Mouse (Mus musculus) olfactory bulb, adult 2 months (tissue): Measurements from ENCODE around the gene Hlcs. TPM values are rescaled to one million over a fixed set of nuclear protein-coding genes. Genes with fewer than 3 reads are reported as not detected.
"Not testable (repeated sequence)": the region's sequence is repeated elsewhere in the genome, so short reads cannot be mapped to it uniquely, and the experiment has no call there.

ENCODE experiments used
- H3K27ac ChIP-seq: fragments of 200-500 bp; 2 replicates; pipeline ENCODE4 v1.5.1; 2012; ENCODE audit warnings: low read depth, low read length; ENCODE audit not compliant: insufficient read depth
- H3K4me1 ChIP-seq: fragments of 200-500 bp; 2 replicates; pipeline ENCODE4 v1.6.1; 2012; ENCODE audit warnings: low read length; ENCODE audit not compliant: control insufficient read depth, insufficient read depth
- H3K4me3 ChIP-seq: fragments of 200-500 bp; 2 replicates; pipeline ENCODE4 v1.5.1; 2012; ENCODE audit warnings: mild to moderate bottlenecking, low read depth, low read length, moderate library complexity; ENCODE audit not compliant: insufficient read depth
- CTCF ChIP-seq: fragments of 200-500 bp; IDR thresholded peaks from 2 replicates; pipeline ENCODE4 v1.5.1; 2012; ENCODE audit warnings: low read depth, mild to moderate bottlenecking, low read length, moderate library complexity; ENCODE audit not compliant: insufficient read depth
- POLR2A ChIP-seq: fragments of 200-500 bp; IDR thresholded peaks from 2 replicates; pipeline ENCODE4 v1.6.1; 2012; ENCODE audit warnings: mild to moderate bottlenecking, low read depth, low read length, moderate library complexity; ENCODE audit not compliant: insufficient read depth
- WGBS: fragments of 180-500 bp; shearing (Covaris S2); methylation state at CpG from one replicate; pipeline ENCODE4 v1.1.7; 2018; 5-methylcytosine and 5-hydroxymethylcytosine counted together
- polyA plus RNA-seq: library from polyadenylated mRNA; stranded (reverse); fragments of >200 nt; gene quantifications from 2 replicates; pipeline ENCODE4 v1.2.4, GENCODE M21; 2012; ENCODE audit warnings: low replicate concordance; ENCODE audit not compliant: missing spikeins, insufficient read depth, insufficient read length

Gene Hlcs
- polyA plus RNA-seq, 1 experiment = not detected

GRCm38 (mm10) chr16:94349588-94350286, 36.4 kb upstream of the Hlcs start:
- Histone ChIP-seq H3K4me3 (no peak overlapping the region), H3K27ac (no peak overlapping the region), H3K4me1 (peaks cover 14% of the 10 kb centered on the region)
- 42% methylated on average over 11 of the region's 11 CpGs for WGBS
- TF ChIP-seq POLR2A (no peak), CTCF (no peak)

DNA sequence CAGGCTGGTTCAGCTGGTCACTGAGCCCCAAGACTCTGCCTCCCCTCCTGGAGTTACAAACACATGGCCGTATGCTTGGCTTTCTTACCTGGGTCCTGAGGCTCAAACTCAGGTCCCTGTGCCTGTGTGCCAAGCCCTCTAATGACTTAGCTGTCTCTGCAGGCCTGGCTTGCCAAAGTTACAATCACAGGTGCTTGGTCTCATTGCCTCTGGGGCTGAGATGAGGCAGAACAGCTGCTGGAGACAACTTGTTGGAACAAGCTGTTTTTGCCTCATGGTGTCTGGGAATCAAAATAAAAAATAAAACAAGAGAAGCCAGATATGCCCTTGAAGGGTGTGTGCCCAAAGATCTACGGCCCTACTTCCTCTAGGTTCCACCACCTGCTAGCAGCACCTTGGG, 35.4 kb upstream of the Hlcs start:
- H3K4me3 ChIP-seq = no peak overlapping the region
- H3K4me1 ChIP-seq = peaks cover 14% of the 10 kb centered on the region
- H3K27ac ChIP-seq = no peak overlapping the region
- TF ChIP-seq CTCF (no peak), POLR2A (no peak)
- WGBS = 96% methylated on average over 2 of the region's 2 CpGs

GRCm38 (mm10) chr16:94347080-94347731, 33.8 kb upstream of the Hlcs start:
- TF ChIP-seq POLR2A = no peak
- TF ChIP-seq CTCF = no peak
- WGBS = 79% methylated on average over 7 of the region's 7 CpGs
- Histone ChIP-seq H3K4me1 (peaks cover 10% of the 10 kb centered on the region), H3K4me3 (no peak overlapping the region), H3K27ac (no peak overlapping the region)

DNA sequence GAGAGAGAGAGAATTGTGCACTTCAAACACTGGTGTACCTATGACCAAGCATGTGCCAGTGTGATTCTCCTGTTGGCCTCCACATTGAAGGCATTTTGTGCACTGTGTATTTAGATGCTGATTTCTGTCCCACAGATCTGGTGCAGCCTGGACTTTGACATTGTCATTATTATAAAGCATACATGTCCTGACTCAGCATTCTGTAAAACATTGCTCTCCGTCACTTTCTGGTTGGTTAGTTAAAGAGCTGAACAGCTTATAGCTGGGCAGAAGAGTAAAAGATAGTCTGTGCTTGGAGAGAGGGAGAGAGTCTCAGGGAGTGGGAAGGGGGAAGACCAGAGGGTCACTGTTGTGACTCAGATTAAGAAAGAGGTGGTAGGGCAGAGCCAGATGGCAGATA, 32.4 kb upstream of the Hlcs start:
- Histone ChIP-seq H3K4me1 (peaks cover 14% of the 10 kb centered on the region), H3K4me3 (no peak overlapping the region), H3K27ac (no peak overlapping the region)
- 94% methylated on average over 1 of the region's 1 CpGs for WGBS
- TF ChIP-seq CTCF = no peak

- not testable (repeated sequence) for H3K4me1 ChIP-seq, H3K27ac ChIP-seq, H3K4me3 ChIP-seq
- WGBS = 90% methylated on average over 22 of the region's 22 CpGs
Observed at GRCm38 (mm10) chr16:94339164-94340160, 26.1 kb upstream of the Hlcs start.

DNA sequence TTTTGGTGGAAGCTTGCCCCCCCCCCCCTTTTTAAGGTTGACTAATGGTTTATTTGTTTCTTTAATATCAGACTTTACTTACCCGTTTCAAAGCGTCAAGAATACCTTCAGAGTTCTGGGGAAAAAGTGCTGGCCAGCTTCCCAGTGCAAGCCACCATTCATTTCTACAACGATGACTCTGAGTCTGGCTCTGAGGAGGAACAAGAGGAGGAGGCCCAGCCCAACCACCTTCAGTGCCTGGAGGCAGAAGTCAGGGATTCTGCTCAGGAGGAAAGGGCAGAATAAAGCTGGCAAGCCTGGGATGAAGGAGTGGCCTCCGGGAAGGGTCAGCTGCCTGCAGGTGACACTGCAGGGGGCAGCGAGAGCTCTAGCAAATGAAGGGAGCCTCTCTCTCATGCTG, 22.3 kb upstream of the Hlcs start:
- 45% methylated on average over 5 of the region's 5 CpGs for WGBS
- 0 out of 2 replicates have a peak, but pooled peaks cover 3% of the 10 kb centered on the region for H3K4me1 ChIP-seq

GRCm38 (mm10) chr16:94331886-94332252, 18.5 kb upstream of the Hlcs start:
- Histone ChIP-seq H3K27ac (no peak overlapping the region), H3K4me1 (peaks cover 19% of the 10 kb centered on the region), H3K4me3 (no peak overlapping the region)
- TF ChIP-seq CTCF (no peak), POLR2A (no peak)
- 69% methylated on average over 5 of the region's 5 CpGs for WGBS

More for the DNA sequence above, 22.3 kb upstream of the Hlcs start:
- TF ChIP-seq POLR2A = no peak
- TF ChIP-seq CTCF = no peak
- Histone ChIP-seq H3K27ac (no peak overlapping the region), H3K4me3 (no peak overlapping the region)

GRCm38 (mm10) chr16:94331233-94331885, 18.0 kb upstream of the Hlcs start:
- WGBS = 93% methylated on average over 9 of the region's 9 CpGs
- TF ChIP-seq CTCF (no peak), POLR2A (no peak)
- Histone ChIP-seq H3K4me1 (peaks cover 19% of the 10 kb centered on the region), H3K4me3 (no peak overlapping the region), H3K27ac (no peak overlapping the region)
